8 mouse cellular contexts compared by ENCODE assay signal in genomic region chr11:28583138-28583910, GRCm38 (mm10). TPM values are rescaled to one million over a fixed set of nuclear protein-coding genes. Genes with fewer than 3 reads are reported as not detected.
A peak's percentile ranks its signal among the peaks of the same experiment; 100 is the strongest.
DNase-seq lines count a peak whose midpoint lies in the region; ATAC-seq and TF ChIP-seq lines count a peak whose summit lies in the region.

No protein-coding gene starts in this region.

- H3K27ac ChIP-seq in embryonic facial prominence, embryonic 13.5 days: no peak overlapping the region
- peak overlapping the region; percentile 61 for H3K27ac ChIP-seq in heart, postnatal 0 days (ENCODE audit: low read depth)
- H3K27ac ChIP-seq in limb, embryonic 14.5 days (replicated peaks; ENCODE audit: low read depth, low read length): no peak overlapping the region
- H3K27ac ChIP-seq in midbrain, postnatal 0 days (ENCODE audit: low read depth, low read length): peak overlapping the region; percentile 90

- no peak for TF ChIP-seq EP300 in heart, postnatal 0 days (IDR thresholded peaks at IDR 0.05; ENCODE audit: low read depth)

- H3K27me3 ChIP-seq in E14TG2a.4 (ENCODE audit: insufficient read depth, low read length): peaks cover 6% of the 10 kb centered on the region
- peaks cover 30% of the 10 kb centered on the region for H3K27me3 ChIP-seq in embryonic facial prominence, embryonic 13.5 days
- H3K27me3 ChIP-seq in heart, postnatal 0 days (ENCODE audit: control insufficient read depth, insufficient read depth, low read length): peaks cover 28% of the 10 kb centered on the region
- H3K27me3 ChIP-seq in limb, embryonic 14.5 days (ENCODE audit: control insufficient read depth, insufficient read depth, low read length): peaks cover 17% of the 10 kb centered on the region
- H3K27me3 ChIP-seq in midbrain, postnatal 0 days (ENCODE audit: insufficient read depth, low read length): no peaks in the 10 kb centered on the region

- no peak for TF ChIP-seq POLR2A in limb, embryonic 14.5 days (IDR thresholded peaks at IDR 0.05; ENCODE audit: borderline replicate concordance, extremely low read depth, insufficient read depth, insufficient read length)

- peaks cover 18% of the 10 kb centered on the region for H3K36me3 ChIP-seq in E14TG2a.4 (ENCODE audit: insufficient read depth, low read length)
- H3K36me3 ChIP-seq in embryonic facial prominence, embryonic 13.5 days: no peaks in the 10 kb centered on the region
- no peaks in the 10 kb centered on the region for H3K36me3 ChIP-seq in heart, postnatal 0 days (replicated peaks; ENCODE audit: control insufficient read depth, insufficient read depth, low read length)
- H3K36me3 ChIP-seq in limb, embryonic 14.5 days (ENCODE audit: control insufficient read depth, insufficient read depth, low read length): no peaks in the 10 kb centered on the region
- H3K36me3 ChIP-seq in midbrain, postnatal 0 days (ENCODE audit: insufficient read depth, low read length): no peaks in the 10 kb centered on the region

- H3K4me3 ChIP-seq in E14TG2a.4 (replicated peaks; ENCODE audit: low read length): peak overlapping the region; percentile 87
- H3K4me3 ChIP-seq in embryonic facial prominence, embryonic 13.5 days: peak overlapping the region; percentile 59
- peak overlapping the region; percentile 59 for H3K4me3 ChIP-seq in heart, postnatal 0 days (ENCODE audit: low read depth, low read length)
- H3K4me3 ChIP-seq in limb, embryonic 14.5 days (replicated peaks; ENCODE audit: low read length): peak overlapping the region; percentile 52
- peak overlapping the region; percentile 86 for H3K4me3 ChIP-seq in midbrain, postnatal 0 days (ENCODE audit: low read depth, low read length)

- no peaks in the 10 kb centered on the region for H3K9me3 ChIP-seq in E14TG2a.4 (ENCODE audit: low read length)
- no peaks in the 10 kb centered on the region for H3K9me3 ChIP-seq in embryonic facial prominence, embryonic 13.5 days
- H3K9me3 ChIP-seq in heart, postnatal 0 days (replicated peaks; ENCODE audit: control insufficient read depth, low read length): no peaks in the 10 kb centered on the region
- no peaks in the 10 kb centered on the region for H3K9me3 ChIP-seq in limb, embryonic 14.5 days (ENCODE audit: control insufficient read depth, low read length)
- H3K9me3 ChIP-seq in midbrain, postnatal 0 days (ENCODE audit: low read length): no peaks in the 10 kb centered on the region

- H3K4me1 ChIP-seq in E14TG2a.4 (replicated peaks; ENCODE audit: low read depth, low read length): peaks cover 39% of the 10 kb centered on the region
- H3K4me1 ChIP-seq in embryonic facial prominence, embryonic 13.5 days: peaks cover 9% of the 10 kb centered on the region
- no peaks in the 10 kb centered on the region for H3K4me1 ChIP-seq in heart, postnatal 0 days (ENCODE audit: control insufficient read depth, insufficient read depth)
- 0 out of 2 replicates have a peak, but pooled peaks cover 4% of the 10 kb centered on the region for H3K4me1 ChIP-seq in limb, embryonic 14.5 days (ENCODE audit: control insufficient read depth, insufficient read depth, low read length)
- peaks cover 5% of the 10 kb centered on the region for H3K4me1 ChIP-seq in midbrain, postnatal 0 days (ENCODE audit: insufficient read depth, low read length)

- under 1% methylated on average over 61 of the region's 63 CpGs for WGBS in embryonic facial prominence, embryonic 13.5 days
- WGBS in heart, postnatal 0 days: under 1% methylated on average over 62 of the region's 63 CpGs
- 2% methylated on average over 60 of the region's 63 CpGs for WGBS in limb, embryonic 14.5 days
- under 1% methylated on average over 60 of the region's 63 CpGs for WGBS in midbrain, postnatal 0 days

- peak overlapping the region; percentile 97 for H3K4me2 ChIP-seq in embryonic facial prominence, embryonic 13.5 days
- H3K4me2 ChIP-seq in heart, postnatal 0 days (ENCODE audit: low read depth, low read length): peak overlapping the region; percentile 67
- H3K4me2 ChIP-seq in limb, embryonic 14.5 days (replicated peaks; ENCODE audit: low read depth, low read length, severe bottlenecking): peak overlapping the region; percentile 93
- peak overlapping the region; percentile 80 for H3K4me2 ChIP-seq in midbrain, postnatal 0 days (ENCODE audit: low read depth, low read length, poor library complexity, severe bottlenecking)

- peak; percentile 3 for DNase-seq in cerebellum, adult 8-10 months
- no peak for DNase-seq in cerebellum, adult 11 months
- DNase-seq in heart, postnatal 0 days (ENCODE audit: low spot score): no peak
- no peak for DNase-seq in limb, embryonic 14.5 days (ENCODE audit: low spot score)
- peak; percentile 8 for DNase-seq in midbrain, postnatal 0 days (ENCODE audit: low spot score)

- peak overlapping the region; percentile 65 for H3K9ac ChIP-seq in embryonic facial prominence, embryonic 13.5 days
- H3K9ac ChIP-seq in heart, postnatal 0 days (replicated peaks; ENCODE audit: low read depth, low read length): peak overlapping the region; percentile 50
- H3K9ac ChIP-seq in limb, embryonic 14.5 days (ENCODE audit: low read depth, low read length, severe bottlenecking): peak overlapping the region; percentile 46
- H3K9ac ChIP-seq in midbrain, postnatal 0 days (replicated peaks; ENCODE audit: low read length, poor library complexity, severe bottlenecking): peak overlapping the region; percentile 83

- no peak for TF ChIP-seq CTCF in E14TG2a.4 (conservative IDR thresholded peaks at IDR 0.05; ENCODE audit: low read length)
- TF ChIP-seq CTCF in heart, postnatal 0 days (IDR thresholded peaks at IDR 0.05; ENCODE audit: low read depth): no peak
- no peak for TF ChIP-seq CTCF in midbrain, postnatal 0 days (IDR thresholded peaks at IDR 0.05)

- ATAC-seq in embryonic facial prominence, embryonic 13.5 days (ENCODE audit: insufficient number of reproducible peaks, insufficient read depth, low FRiP score, low TSS enrichment, low read depth): no peak
- no peak for ATAC-seq in heart, postnatal 0 days (ENCODE audit: insufficient read depth, low read depth)
- ATAC-seq in limb, embryonic 14.5 days (ENCODE audit: low FRiP score, low read depth): no peak; the same call in 1 of the 2 replicates
- peak; percentile 50 for ATAC-seq in midbrain, postnatal 0 days (ENCODE audit: low FRiP score)
- ATAC-seq in megakaryocyte-erythroid progenitor cell, adult 5-6 weeks (replicated peaks; ENCODE audit: low FRiP score, low TSS enrichment, poor library complexity, severe bottlenecking): no peak

RNA-seq across cellular contexts. Expression of gene Ccdc85a, which starts 0.8 kb away (rescaled TPM):
- polyA plus RNA-seq in embryonic facial prominence, embryonic 13.5 days (2015; fragmentation: Nextera tagmentation; extraction: Ambion mirVana): 2.6 and 3.5 TPM in 2 replicates
- 2.1 and 3.2 TPM in 2 replicates for total RNA-seq in heart, postnatal 0 days (2014; rRNA removed; ENCODE audit: low replicate concordance)
- polyA plus RNA-seq in heart, postnatal 0 days (2015; fragmentation: Nextera tagmentation; extraction: Ambion mirVana): 2.6 and 2.7 TPM in 2 replicates
- polyA plus RNA-seq in limb, embryonic 14.5 days (2012; rRNA removed): 1.6 and 1.8 TPM in 2 replicates
- 2.6 and 3.0 TPM in 2 replicates for polyA plus RNA-seq in limb, embryonic 14.5 days (2014; fragmentation: Nextera tagmentation; extraction: Ambion mirVana)
- total RNA-seq in midbrain, postnatal 0 days (2014; rRNA removed): 40.7 and 43.1 TPM in 2 replicates
- 63.8 and 66.1 TPM in 2 replicates for polyA plus RNA-seq in midbrain, postnatal 0 days (2015; fragmentation: Nextera tagmentation; extraction: Ambion mirVana)
- total RNA-seq in megakaryocyte-erythroid progenitor cell, adult 5-6 weeks (2014; fragmentation: Nextera tagmentation): not detected in 2 replicates
- total RNA-seq in megakaryocyte-erythroid progenitor cell, adult 5-6 weeks (2017): not detected in 2 replicates

Comparison
In these comparisons a context has a peak if more than half of its experiments do, and no peak if none do; other contexts are left out.
1. DNase-seq: peak in cerebellum, adult 8-10 months (single experiment) and midbrain, postnatal 0 days (single experiment); none in cerebellum, adult 11 months (single experiment), heart, postnatal 0 days (single experiment) and limb, embryonic 14.5 days (single experiment).
2. H3K27ac ChIP-seq: peak in heart, postnatal 0 days (single experiment) and midbrain, postnatal 0 days (single experiment); none in embryonic facial prominence, embryonic 13.5 days (single experiment) and limb, embryonic 14.5 days (single experiment).
3. RNA of gene Ccdc85a, which starts 0.8 kb away (polyA plus RNA-seq): 63.8 to 66.1 TPM in midbrain, postnatal 0 days; 2.6 to 3.5 TPM in embryonic facial prominence, embryonic 13.5 days, 1.6 to 3.0 TPM in limb, embryonic 14.5 days and 2.6 to 2.7 TPM in heart, postnatal 0 days; every median in the first group is over 10 times any median in the second.
4. Peak in every context shown above with its lines, with median percentiles within 50 percentile points of each other: H3K4me3 ChIP-seq, H3K4me2 ChIP-seq and H3K9ac ChIP-seq.